Mouse (Mus musculus) heart, adult 18-20 months (tissue): ENCODE data around the gene Trip12. TPM values are rescaled to one million over a fixed set of nuclear protein-coding genes. Genes with fewer than 3 reads are reported as not detected.

Source experiments
- microRNA-seq, 2 experiments: library from miRNA; unstranded; fragments of <30 nt; microRNA quantifications; one replicate each; pipeline ENCODE4 v1.2.0; 2022
- total RNA-seq, 2 experiments: library from RNA; stranded (reverse); gene quantifications; 2 replicates each; pipeline ENCODE4 v1.2.3; 2021

Trip12 gene
- total RNA-seq, 2 experiments from 2014 or later = 178 to 183 TPM

Small RNAs within 50 kb of the gene (microRNA-seq; reads per million reads assigned to microRNA genes)
- gene Mir5126 = 1.9 to 4.6 reads per million in 2 experiments

Other genes with a start within 250 kb of the Trip12 start
- not detected for gene Dner, start 144.3 kb downstream of the Trip12 start, total RNA-seq
- 1 to 10 TPM; 1.9 TPM for gene Fbxo36, start 675 bp downstream of the Trip12 start, total RNA-seq
- gene Slc16a14, start 94.6 kb upstream of the Trip12 start, total RNA-seq = under 1 TPM; 0.35 to 0.36 TPM